Mouse (Mus musculus) megakaryocyte progenitor cell, adult 5-6 weeks (primary cell): ENCODE measurements around the gene Cnot11. TPM values are rescaled to one million over a fixed set of nuclear protein-coding genes. Genes with fewer than 3 reads are reported as not detected.
A peak's percentile ranks its signal among the peaks of the same experiment; 100 is the strongest.

Experiments
- ATAC-seq: replicated peaks from 2 replicates; pipeline ENCODE4 v1.8.0; 2016; ENCODE audit warnings: mild to moderate bottlenecking, moderate TSS enrichment, inconsistent platforms; ENCODE audit not compliant: poor library complexity
- total RNA-seq, 2 experiments: library from RNA; stranded (forward) in 1 of 2; stranded (reverse) in 1 of 2; fragments of 157-497, 149-512 nt in 1 of 2; fragments of 200-1000 nt in 1 of 2; gene quantifications; 2 replicates each; pipeline versions ENCODE4 v1.2.3 to v1.2.4; 2015 to 2017

Gene Cnot11
- 24.4 and 32.5 TPM in 2 replicates for total RNA-seq (2015)
- 25.4 and 29.1 TPM in 2 replicates for total RNA-seq (2017)

DNA sequence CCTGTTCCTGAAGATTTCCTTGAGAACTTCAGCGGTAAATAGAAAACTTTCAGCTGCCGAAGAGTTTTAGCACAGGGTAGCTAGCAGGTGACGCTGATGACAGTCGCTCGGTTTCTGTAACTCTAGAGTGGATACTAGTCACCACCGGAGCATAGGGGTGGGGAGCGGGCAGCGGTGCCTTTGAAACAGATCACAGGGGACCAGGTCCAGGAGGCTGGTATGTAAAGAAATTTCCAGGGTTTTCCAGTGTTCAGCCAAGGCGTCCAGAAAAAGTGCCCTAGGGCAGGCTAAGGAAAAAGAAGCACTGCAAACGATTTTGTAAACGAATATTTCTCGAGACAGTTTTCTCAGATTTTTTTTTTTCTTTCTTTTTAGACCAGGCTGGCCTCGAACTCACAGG, at the start of gene Cnot11:
Gene Cnot11, plus strand, starts transcription at position 162 of the 400 bp plus-strand sequence.
- no peak for ATAC-seq

DNA sequence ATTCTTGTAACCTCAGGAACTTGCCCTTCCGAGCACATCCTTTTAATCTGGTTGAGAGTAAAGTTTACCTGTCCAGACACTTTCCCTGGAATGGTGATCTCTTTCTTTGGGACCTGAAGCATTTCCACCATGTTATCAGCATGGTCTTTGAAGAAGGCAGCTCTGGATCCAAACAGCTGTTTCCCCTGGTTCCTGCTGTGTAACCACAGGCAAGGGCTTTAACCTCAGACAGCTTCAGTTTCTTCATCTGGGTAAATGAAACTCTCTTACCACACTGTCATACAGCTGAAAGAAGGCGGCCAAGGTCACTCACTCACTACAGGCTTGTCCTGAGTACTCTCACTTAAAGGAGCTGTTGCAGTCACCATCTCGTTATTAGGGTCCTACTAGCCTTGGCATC, 47.4 kb upstream of the Cnot11 start:
- ATAC-seq, result peak; percentile 90

DNA sequence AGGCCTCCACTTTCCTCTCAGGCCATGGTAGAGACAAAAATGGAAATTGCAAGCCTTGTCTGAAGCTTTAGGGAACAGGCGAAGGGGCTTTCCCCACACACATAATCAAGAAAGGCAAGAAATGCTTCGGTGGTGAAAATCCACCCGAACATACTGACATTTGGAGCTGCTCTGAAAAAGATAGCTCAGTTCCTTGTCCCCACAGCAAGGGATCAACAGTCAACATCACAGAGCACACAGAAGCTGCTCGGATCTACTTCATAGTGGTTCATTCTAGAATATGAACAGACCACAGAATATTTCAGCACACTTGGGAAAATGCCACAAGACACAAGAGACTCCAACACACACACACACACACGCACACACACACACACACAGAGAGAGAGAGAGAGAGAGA, 41.6 kb upstream of the Cnot11 start:
- peak; percentile 69 for ATAC-seq

DNA sequence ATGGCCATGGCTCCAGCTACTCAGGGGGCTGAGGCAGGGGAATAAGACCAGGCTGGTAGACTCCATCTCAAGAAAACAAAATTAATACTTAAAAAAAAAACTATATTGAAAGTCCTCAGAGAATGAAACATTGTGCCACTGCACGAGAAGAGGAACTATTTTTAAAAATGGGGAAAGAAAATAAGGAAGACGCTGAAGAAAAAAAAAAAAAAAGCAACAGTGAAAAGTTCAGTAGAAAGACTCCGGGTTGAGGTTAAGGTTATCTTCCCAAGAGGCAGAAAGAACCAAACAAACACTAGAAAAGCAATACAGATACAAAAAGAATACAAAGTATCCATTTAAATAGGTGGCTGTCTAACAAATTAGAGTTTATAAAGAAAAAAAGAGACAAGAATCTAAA, 41.1 kb upstream of the Cnot11 start:
- ATAC-seq, result peak; percentile 44; the same call in 1 of the 2 replicates

DNA sequence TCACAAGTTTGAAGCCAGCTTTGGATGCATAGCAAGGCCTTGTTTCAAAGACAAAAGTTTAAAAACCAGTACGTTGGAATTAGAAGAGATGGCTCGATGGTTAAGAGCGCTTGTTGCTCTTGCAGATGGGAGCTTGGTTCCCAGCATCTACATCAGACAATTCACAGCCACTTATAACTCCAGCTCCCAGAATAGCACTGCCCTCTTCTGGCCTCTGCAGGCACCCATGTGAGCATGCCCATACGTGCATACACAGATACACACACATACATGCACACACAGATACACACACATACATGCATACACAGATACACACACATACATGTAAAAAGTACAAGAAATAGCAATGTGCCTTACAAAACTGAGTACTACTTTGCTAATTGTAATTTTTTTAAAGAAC, 37.8 kb upstream of the Cnot11 start:
- ATAC-seq, result no peak

DNA sequence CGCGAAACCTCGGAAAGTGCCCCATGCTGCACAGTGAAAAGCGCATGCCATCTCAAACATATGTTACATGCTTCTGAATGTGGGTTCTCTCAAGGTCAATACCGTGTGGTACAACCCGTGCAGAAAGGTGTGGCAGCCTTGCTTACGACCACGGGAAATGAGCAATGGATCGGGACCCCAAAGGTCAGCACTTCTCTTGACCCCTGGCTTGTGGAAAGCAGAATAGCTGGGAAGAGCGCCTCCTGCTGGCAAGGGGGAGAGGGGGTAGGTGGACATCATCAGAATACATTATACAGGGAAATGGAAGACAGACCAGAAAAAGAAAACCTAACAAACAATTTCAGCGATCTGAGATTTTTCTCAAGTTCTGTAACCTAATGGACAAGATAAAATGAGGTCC, 37.0 kb upstream of the Cnot11 start:
- no peak for ATAC-seq

DNA sequence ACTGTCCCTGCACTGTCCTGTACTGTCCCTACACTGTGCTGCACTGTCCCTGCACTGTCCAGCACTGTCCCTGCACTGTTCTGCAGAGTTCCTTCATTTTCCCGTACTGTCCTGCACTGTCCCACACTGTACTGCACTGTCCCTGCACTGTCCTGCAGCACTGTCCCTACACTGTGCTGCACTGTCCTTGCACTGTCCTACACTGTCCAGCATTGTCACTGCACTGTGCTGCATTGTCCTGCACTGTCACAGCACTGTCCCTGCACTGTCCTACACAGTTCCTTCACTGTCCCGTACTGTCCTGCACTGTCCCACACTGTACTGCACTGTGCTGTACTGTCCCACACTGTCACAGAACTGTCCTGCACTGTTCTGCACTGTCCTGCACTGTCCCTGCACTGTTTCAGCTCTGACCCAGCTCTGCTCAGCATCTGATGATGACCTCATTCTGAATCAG, 35.3 kb upstream of the Cnot11 start:
- no peak for ATAC-seq

DNA sequence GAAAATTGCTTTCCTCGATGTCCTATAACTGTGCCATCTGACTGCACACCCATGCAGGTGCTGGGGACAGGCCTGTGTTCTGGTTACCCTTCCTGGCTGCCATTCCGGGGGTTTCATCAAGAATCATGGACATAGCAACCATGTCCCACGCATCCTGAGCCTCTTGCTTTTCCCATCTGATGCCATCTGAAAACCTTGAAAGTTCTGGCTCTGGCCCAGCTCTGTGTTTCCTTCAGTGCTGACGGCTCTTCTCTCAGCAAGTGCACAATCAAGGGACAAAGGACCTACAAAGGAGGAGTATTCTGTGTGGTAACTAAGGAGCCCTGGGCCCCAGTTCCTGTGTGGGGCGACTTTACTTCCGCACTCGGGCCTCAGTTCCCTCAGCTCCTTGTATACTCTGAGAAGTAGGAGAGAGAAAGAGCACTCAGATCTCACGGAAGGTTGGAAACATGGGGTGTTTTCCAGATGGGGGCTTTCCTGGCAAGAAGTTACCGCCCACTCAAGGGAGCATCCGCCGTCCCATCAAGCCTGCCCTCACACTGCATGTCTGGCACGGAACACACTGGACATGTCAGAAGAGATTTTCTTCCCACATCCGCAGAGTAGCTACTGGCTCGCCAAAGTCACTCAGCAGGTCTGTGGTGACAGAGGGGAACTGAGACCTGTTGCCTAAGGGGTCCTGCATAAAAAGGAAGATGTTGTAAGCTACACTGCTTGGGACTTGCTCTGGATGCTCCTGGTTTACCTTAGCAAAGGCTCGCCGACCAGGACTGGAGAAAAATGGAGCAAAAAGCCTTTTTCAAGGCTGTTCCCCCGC, 31.8 kb upstream of the Cnot11 start:
- ATAC-seq, result peak; percentile 88

DNA sequence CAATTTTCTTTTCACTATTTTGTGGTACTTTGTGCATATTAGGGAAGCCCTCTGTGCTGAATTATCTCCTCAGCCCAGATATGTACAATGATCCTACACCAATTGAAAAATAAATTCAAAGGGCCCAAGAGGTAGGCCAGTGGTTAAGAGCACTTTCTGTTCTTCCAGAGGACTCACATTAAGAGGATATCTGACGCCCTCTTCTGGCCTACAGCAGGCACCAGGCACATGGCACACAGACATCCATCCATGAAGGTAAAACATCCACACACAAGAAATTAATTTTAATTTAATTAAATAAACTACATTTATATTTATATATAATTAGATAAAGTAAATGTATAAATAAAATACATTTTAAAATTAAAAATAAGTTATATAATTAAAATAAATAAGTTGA, 30.5 kb upstream of the Cnot11 start:
- peak; percentile 71 for ATAC-seq

DNA sequence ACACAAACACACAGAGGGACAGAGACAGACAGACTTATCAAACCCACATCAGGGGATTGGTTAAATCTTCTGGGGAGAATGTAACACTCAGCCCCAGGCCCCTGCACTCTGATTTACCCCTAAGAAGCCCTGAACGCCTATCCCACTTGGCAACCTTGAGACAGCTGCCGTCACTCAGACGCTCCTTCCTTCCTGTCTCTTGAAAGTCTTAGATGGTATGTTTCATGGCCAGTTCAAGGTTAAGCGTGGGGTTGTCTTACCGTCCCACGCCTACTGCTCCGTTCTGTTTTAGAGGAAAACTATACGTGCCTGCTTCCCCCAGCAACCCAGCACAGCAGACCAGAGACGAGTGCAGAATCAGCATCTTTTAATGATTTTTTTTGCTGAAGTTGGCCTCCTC, 29.2 kb upstream of the Cnot11 start:
- no peak for ATAC-seq

DNA sequence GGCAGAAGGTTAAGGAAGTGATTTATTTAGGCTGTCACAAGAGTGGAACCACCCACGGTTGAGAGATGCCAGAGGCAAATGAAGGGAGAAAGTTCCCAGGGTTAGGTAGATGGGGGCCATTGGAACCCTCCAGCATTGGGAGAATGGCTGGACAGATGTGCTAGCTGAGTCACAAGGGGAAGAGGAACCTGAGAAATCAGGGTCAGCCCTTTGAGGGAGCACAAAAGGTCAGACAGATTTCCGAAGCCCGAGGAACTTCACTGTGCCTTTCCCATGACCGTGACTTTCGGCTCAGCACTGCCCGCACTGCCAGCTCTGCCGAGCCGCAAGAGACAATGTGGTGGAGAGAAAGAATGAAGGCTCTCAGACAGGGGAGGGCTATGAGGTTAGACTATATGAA, 23.0 kb upstream of the Cnot11 start:
- no peak for ATAC-seq

DNA sequence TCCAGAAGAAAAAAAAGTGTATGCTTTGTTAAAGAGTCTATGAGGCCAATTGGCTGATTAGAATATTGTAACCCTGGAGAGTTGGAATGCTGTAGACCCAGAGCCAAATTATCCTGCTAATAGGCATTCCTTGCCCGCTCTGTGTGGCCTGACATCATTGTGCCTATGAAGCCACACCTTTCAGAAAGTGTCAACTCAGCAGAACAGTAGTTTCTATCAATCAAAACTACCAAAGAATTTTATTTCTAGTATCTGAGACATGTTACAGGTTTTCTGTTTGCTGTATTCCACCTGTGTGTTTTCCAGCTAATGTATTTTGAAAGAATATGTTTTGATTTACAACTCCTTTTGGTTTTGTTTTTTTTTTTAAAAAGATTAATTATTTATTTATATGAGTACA, 22.6 kb upstream of the Cnot11 start:
- ATAC-seq, result no peak

DNA sequence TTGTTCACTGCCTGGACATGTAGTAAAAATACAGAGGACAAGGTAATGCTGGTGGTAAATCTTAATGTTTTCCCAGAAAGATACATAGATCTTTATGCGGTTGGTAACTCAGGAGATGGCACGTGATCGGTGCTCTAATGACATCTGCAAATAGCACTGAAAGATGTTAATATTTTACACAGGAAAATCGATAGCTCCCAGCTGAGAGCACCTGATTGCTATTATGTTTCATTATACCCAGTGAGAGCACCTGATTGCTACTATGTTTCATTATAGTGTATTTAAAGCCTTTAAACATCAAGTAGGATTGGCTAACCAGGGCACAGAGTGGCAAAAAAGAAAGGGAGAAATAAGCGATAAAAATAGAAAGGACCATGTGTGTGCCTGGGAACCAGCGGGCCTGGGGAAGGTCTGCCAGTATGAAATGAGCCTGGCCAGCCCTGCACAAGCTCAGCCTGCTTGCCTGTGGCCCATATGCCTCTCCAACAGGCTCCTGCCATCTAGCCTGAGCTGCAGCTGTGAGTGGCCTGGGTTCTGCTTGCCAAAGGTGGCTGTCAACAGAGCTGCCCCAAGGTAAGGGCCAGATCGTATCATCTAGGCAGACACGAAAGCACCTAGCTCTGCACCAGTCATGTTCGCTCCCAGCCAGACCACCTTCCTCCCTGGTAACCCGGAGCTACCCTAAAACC, 19.3 kb upstream of the Cnot11 start:
- no peak for ATAC-seq

DNA sequence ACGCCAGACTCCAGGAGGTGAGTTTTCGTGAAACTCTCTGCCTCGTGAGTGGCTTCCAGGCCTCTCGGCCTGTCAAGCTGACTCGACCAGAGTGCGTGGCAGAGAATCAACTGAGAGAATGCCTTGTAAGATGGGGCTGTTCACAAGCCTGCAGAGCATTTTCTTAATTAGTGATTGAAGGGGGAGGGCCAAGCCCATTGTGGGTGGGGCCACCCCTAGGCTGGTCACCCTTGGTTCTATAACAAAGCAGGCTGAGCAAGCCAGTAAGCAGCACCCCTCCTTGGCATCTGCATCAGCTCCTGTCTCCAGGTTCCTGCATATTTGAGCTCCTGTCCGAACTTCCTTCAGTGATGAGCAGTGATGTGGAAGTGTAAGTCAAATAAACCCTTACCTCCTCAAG, 13.5 kb upstream of the Cnot11 start:
- ATAC-seq, result no peak

DNA sequence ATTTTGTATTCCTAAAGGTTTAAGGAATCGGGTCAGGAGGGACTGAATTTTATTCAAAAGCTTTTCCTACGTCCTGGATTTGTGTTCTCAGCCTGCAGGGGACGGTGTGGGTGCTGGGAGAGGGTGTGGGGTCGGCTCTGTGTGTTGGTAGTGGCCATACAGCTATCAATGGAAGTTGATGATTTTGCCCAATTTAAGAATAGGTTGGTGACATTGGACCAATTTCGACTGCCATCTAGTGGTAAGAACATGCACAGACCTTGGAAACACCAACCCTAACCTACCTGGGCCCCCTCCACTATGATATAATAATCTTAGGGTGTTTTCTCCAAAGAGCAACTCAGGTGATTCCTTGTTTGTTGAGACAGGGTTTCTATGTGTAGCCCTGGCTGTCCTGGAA, 12.3 kb upstream of the Cnot11 start:
- ATAC-seq, result peak; percentile 62

DNA sequence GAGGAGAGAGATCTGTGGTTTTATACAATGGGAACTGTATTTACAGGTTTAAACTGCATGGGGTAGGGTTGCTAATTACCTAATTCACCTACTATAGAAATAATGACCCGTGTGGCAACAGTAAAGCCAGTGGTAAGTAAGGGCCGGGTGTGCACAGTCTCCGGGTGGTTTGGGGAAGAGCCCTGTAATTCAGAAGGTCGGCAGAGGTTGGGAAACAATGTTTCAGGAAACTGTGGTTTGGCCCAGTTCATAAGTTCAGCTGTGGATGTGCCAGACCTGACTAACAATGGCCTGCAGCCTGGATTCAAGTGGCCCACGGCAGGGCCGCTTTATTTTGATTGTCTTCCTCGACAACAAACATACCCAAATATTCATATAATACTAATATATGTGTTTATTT, 9.0 kb upstream of the Cnot11 start:
- peak; percentile 78 for ATAC-seq

DNA sequence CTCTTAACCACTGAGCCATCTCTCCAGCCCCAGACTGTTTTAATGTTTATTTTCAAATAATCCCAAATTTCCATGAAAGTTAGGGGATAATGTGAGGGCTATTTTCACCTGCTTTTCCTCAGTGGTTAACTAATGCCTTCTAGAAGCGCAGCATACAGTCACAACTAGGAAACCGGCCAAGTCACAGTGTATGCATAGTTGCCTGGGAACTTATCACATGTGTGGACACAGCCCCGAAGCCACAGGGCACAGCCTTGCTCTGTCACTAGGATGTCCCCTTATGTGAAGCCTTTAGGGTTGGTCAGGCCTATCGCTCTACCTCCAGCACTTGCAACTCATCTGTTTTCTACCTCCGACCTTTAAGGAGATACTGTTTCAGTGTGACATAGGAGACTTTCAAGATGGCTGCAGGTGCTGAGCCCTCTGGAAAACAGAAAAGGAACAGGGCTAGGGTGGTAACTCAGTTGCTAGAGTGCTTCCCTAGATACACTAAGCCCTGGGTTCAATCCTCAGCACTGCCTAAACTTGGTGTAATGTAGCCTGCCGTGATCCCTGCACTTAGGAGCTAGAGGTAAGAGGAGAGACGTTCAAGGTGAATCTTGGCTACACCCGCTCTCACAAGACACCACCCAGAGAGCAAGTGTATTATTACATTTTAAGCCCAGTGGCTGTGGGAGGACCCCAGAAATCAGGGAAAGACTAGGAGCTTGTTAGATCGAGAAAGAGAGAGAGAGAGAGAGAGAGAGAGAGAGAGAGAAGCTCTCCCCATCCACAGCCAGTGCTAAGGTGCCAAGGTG, 8.2 kb upstream of the Cnot11 start:
- ATAC-seq, result no peak

DNA sequence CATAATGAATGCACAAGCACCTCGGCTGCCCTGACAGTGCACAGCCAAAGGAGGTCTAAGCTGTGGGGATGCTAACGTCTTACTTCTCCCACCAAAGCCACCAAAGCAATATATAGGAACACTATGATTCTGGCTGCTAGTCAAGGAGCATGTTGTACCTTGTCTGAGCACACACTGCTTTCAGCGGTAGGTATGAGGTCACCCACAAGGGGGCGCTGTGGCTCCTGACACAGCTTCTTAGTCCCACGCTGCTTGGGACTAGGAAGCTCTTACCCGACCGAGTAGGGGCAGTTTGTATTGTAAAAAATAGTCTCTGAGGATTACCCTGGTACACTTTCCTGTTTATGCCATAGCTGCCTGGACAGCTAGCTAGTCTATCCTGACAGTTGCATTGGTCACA, 7.4 kb upstream of the Cnot11 start:
- ATAC-seq, result peak; percentile 68

DNA sequence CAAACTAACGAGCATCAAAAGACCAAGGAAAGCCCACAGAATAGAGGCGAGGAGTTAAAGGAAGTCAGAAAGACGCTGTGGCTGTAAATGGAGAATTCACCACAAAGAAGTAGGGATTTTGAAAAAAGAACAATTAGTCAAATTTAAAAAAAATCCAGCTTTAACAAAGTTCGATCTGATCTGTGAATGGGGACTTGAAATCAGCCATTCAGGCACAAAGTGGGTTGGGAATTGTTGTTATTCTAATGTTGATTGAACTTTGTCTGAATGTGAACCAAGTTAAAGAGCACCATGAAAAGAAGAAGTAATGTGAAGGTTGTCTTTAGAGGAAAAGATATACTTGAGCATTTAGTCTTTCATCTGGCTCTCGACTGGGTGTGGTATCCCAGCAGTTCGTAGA, 6.5 kb upstream of the Cnot11 start:
- no peak for ATAC-seq

DNA sequence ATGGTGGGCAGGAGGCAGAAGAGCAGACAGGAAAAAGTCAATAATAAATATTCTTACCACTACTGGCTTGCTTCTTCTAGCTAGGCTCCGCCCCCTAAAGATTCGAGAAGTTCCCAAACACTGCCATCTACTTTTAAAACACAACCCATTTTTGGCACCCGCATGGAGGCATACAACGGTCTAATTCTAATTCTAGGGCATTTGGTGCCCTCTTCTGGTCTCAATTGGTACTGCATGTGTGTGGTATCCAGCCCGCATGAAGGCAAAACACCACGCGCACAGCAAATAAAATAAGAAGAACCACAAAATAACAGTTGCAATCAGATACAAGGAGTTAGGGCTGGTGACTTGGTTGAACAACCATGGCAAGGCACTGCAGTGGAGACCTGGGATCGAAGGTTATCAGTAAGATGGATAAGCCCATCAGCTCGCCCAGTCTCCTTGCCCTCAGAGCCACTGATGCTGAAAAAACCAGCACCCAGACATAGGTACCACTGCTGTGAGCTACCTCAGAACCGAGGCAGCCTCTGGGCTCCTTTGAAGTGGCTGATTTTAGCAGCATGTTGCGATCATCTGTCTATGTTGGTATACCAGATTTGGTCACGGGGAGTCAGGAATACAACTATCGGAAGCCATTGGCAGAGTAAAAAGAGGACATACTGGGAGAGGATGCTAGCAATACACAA, 4.4 kb upstream of the Cnot11 start:
- peak; percentile 79 for ATAC-seq

DNA sequence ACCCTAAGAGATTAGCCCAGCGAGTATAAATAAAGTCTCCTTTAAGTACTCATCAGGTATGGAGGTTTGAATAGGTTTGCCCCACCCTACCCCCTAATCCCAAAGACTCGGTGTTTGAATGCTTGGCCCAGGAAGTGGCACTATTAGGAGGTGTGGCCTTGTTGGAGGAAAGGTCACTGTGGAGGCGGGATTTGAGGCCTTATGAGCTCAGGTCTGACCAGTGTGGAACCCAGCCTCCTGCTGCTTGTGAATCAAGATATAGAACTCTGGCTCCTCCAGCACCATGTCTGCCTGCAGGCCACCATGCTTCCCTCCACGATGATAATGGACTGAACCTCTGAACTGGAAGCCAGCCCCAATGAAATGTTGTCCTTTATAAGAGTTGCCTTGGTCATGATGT, 3.8 kb upstream of the Cnot11 start:
- no peak for ATAC-seq
